Mouse (Mus musculus) ES-Bruce4 (cell line): ENCODE measurements around the gene Tmem260. TPM values are rescaled to one million over a fixed set of nuclear protein-coding genes. Genes with fewer than 3 reads are reported as not detected.

Experiments
- H3K27ac ChIP-seq: 2 replicates; pipeline ENCODE4 v1.5.1; 2012; ENCODE audit warnings: low read length, inconsistent platforms; ENCODE audit not compliant: insufficient read depth
- H3K27me3 ChIP-seq: 2 replicates; pipeline ENCODE4 v1.6.1; 2012; ENCODE audit warnings: mild to moderate bottlenecking, low read length, inconsistent platforms; ENCODE audit not compliant: control insufficient read depth, poor library complexity, insufficient read depth, severe bottlenecking
- H3K36me3 ChIP-seq: 2 replicates; pipeline ENCODE4 v1.6.1; 2012; ENCODE audit warnings: inconsistent platforms, mild to moderate bottlenecking, low read length, moderate library complexity; ENCODE audit not compliant: control insufficient read depth, poor library complexity, insufficient read depth, severe bottlenecking
- H3K4me1 ChIP-seq: one replicate; pipeline ENCODE4 v1.8.1; 2011; ENCODE audit warnings: low read length; ENCODE audit not compliant: control insufficient read depth, insufficient read depth
- H3K4me3 ChIP-seq: 2 replicates; pipeline ENCODE4 v1.5.1; 2011; ENCODE audit warnings: low read depth, mild to moderate bottlenecking, low read length
- H3K9ac ChIP-seq: 2 replicates; pipeline ENCODE4 v1.6.1; 2012; ENCODE audit warnings: low read depth, mild to moderate bottlenecking, inconsistent platforms; ENCODE audit not compliant: poor library complexity, severe bottlenecking
- H3K9me3 ChIP-seq: replicated peaks from 2 replicates; pipeline ENCODE4 v1.6.1; 2012; ENCODE audit warnings: mild to moderate bottlenecking, low read length, inconsistent platforms; ENCODE audit not compliant: control insufficient read depth, poor library complexity, insufficient read depth, severe bottlenecking
- CTCF ChIP-seq: IDR thresholded peaks from one replicate; pipeline ENCODE4 v1.8.1; 2011; ENCODE audit warnings: low read depth, low read length
- EP300 ChIP-seq: IDR thresholded peaks from 2 replicates; pipeline ENCODE4 v1.6.1; 2011; ENCODE audit warnings: low read depth, low read length; ENCODE audit not compliant: insufficient read depth
- POLR2A ChIP-seq: IDR thresholded peaks from one replicate; pipeline ENCODE4 v1.8.1; 2011; ENCODE audit warnings: low read length; ENCODE audit not compliant: insufficient read depth
- polyA plus RNA-seq: library from polyadenylated mRNA; stranded (reverse); fragments of >200 nt; gene quantifications from 2 replicates; pipeline ENCODE4 v1.2.4, GENCODE M21; 2011; ENCODE audit warnings: low read depth; ENCODE audit not compliant: missing spikeins, insufficient read depth, insufficient read length

The Tmem260 gene
- polyA plus RNA-seq, 1 experiment = 14.7 TPM

GRCm38 (mm10) chr14:48421996-48422395 lies 23.9 kb upstream of the Tmem260 start:
- H3K9ac ChIP-seq = no peak overlapping the region
- H3K4me3 ChIP-seq = no peak overlapping the region
- no peaks in the 10 kb centered on the region for H3K27me3 ChIP-seq
- TF ChIP-seq POLR2A = no peak
- TF ChIP-seq EP300 = no peak
- no peak for TF ChIP-seq CTCF
- no peaks in the 10 kb centered on the region for H3K36me3 ChIP-seq
- H3K27ac ChIP-seq = no peak overlapping the region
- H3K9me3 ChIP-seq = no peaks in the 10 kb centered on the region
- H3K4me1 ChIP-seq = peaks cover 2% of the 10 kb centered on the region

- TF ChIP-seq POLR2A (no peak), EP300 (no peak), CTCF (no peak)
- no peaks in the 10 kb centered on the region for H3K27me3 ChIP-seq
These were observed 23.5 kb upstream of the Tmem260 start for GRCm38 (mm10) chr14:48422436-48422835.

GRCm38 (mm10) chr14:48422901-48423300 lies 23.0 kb upstream of the Tmem260 start:
- Histone ChIP-seq H3K4me3 (no peak overlapping the region), H3K36me3 (no peaks in the 10 kb centered on the region), H3K9me3 (no peaks in the 10 kb centered on the region), H3K27me3 (no peaks in the 10 kb centered on the region), H3K9ac (no peak overlapping the region), H3K4me1 (peaks cover 2% of the 10 kb centered on the region), H3K27ac (no peak overlapping the region)
- no peak for TF ChIP-seq CTCF
- no peak for TF ChIP-seq EP300
- no peak for TF ChIP-seq POLR2A

More at GRCm38 (mm10) chr14:48422436-48422835, 23.5 kb upstream of the Tmem260 start:
- Histone ChIP-seq H3K4me3 (no peak overlapping the region), H3K9ac (no peak overlapping the region), H3K4me1 (peaks cover 2% of the 10 kb centered on the region), H3K9me3 (no peaks in the 10 kb centered on the region), H3K27ac (no peak overlapping the region), H3K36me3 (no peaks in the 10 kb centered on the region)

- H3K9me3 ChIP-seq = no peaks in the 10 kb centered on the region
- H3K4me3 ChIP-seq = no peak overlapping the region
- no peaks in the 10 kb centered on the region for H3K27me3 ChIP-seq
- no peaks in the 10 kb centered on the region for H3K36me3 ChIP-seq
- TF ChIP-seq POLR2A (no peak), CTCF (no peak)
- H3K4me1 ChIP-seq = no peaks in the 10 kb centered on the region
- H3K27ac ChIP-seq = no peak overlapping the region
- H3K9ac ChIP-seq = no peak overlapping the region
These were observed 13.9 kb upstream of the Tmem260 start for GRCm38 (mm10) chr14:48431978-48432377.

- H3K36me3 ChIP-seq = no peaks in the 10 kb centered on the region
- H3K4me1 ChIP-seq = no peaks in the 10 kb centered on the region
- no peak overlapping the region for H3K9ac ChIP-seq
- H3K27ac ChIP-seq = no peak overlapping the region
- H3K4me3 ChIP-seq = no peak overlapping the region
- no peaks in the 10 kb centered on the region for H3K27me3 ChIP-seq
- no peak for TF ChIP-seq EP300
- no peak for TF ChIP-seq CTCF
- TF ChIP-seq POLR2A = no peak
- no peaks in the 10 kb centered on the region for H3K9me3 ChIP-seq
These were observed 2.1 kb upstream of the Tmem260 start for GRCm38 (mm10) chr14:48443796-48444195.

- H3K4me3 ChIP-seq = 0 out of 2 replicates have a peak overlapping the region, but pooled peaks have one; percentile 16
- H3K27me3 ChIP-seq = no peaks in the 10 kb centered on the region
- no peaks in the 10 kb centered on the region for H3K36me3 ChIP-seq
- no peaks in the 10 kb centered on the region for H3K9me3 ChIP-seq
- H3K27ac ChIP-seq = no peak overlapping the region
- TF ChIP-seq EP300 = no peak
- TF ChIP-seq CTCF = no peak
- no peak for TF ChIP-seq POLR2A
- no peak overlapping the region for H3K9ac ChIP-seq
- H3K4me1 ChIP-seq = no peaks in the 10 kb centered on the region
These were observed 6.1 kb downstream of the Tmem260 start for GRCm38 (mm10) chr14:48451966-48452407.
